Mouse (Mus musculus) bone marrow macrophage, adult 2 months (primary cell): ENCODE measurements around the gene Serpine2.

Experiments
- CTCF ChIP-seq: IDR thresholded peaks from 2 replicates; pipeline ENCODE4 v1.5.1; 2012; ENCODE audit warnings: low read depth, mild to moderate bottlenecking, low read length, moderate library complexity
- POLR2A ChIP-seq: IDR thresholded peaks from 2 replicates; pipeline ENCODE4 v1.6.1; 2012; ENCODE audit warnings: mild to moderate bottlenecking, low read depth, low read length, borderline replicate concordance

GRCm38 (mm10) chr1:79760656-79761055 is 100.3 kb downstream of the Serpine2 start:
- TF ChIP-seq CTCF (no peak), POLR2A (no peak)
